Mouse (Mus musculus): ENCODE measurements around the gene Ripply1. TPM values are rescaled to one million over a fixed set of nuclear protein-coding genes. Genes with fewer than 3 reads are reported as not detected.
"Not testable (repeated sequence)": the region's sequence is repeated elsewhere in the genome, so short reads cannot be mapped to it uniquely, and the experiment has no call there.

Ripply1 gene
- polyA plus RNA-seq, 1 experiment from 2014 or later: not detected

GRCm38 (mm10) chrX:139778886-139779285, 3.3 kb downstream of the Ripply1 start:
- Histone ChIP-seq H3K27me3 (0 out of 2 replicates have a peak, but pooled peaks cover 2% of the 10 kb centered on the region), H3K4me2 (no peak overlapping the region), H3K27ac (replicated peaks) (no peak overlapping the region), H3K4me3 (no peak overlapping the region), H3K36me3 (no peaks in the 10 kb centered on the region), H3K9ac (no peak overlapping the region), H3K9me3 (no peaks in the 10 kb centered on the region), H3K4me1 (replicated peaks) (no peaks in the 10 kb centered on the region)
- 83% methylated on average over 1 of the region's 1 CpGs for WGBS
- no peak for ATAC-seq (ENCODE audit: low FRiP score, low read depth)

- H3K27me3 ChIP-seq: 0 out of 2 replicates have a peak, but pooled peaks cover 2% of the 10 kb centered on the region
These were observed 4.8 kb downstream of the Ripply1 start for GRCm38 (mm10) chrX:139777357-139777756.

GRCm38 (mm10) chrX:139775084-139775612, 7.0 kb downstream of the Ripply1 start:
- Histone ChIP-seq H3K27me3 (peaks cover 4% of the 10 kb centered on the region; the same call in 1 of the 2 replicates), H3K4me1 (replicated peaks) (0 out of 2 replicates have a peak, but pooled peaks cover 2% of the 10 kb centered on the region), H3K27ac (replicated peaks) (no peak overlapping the region), H3K4me3 (no peak overlapping the region), H3K9ac (no peak overlapping the region), H3K4me2 (no peak overlapping the region), H3K36me3 (no peaks in the 10 kb centered on the region), H3K9me3 (no peaks in the 10 kb centered on the region)
- no peak for ATAC-seq (ENCODE audit: low FRiP score, low read depth)
- WGBS: 79% methylated on average over 7 of the region's 7 CpGs

More at GRCm38 (mm10) chrX:139777357-139777756, 4.8 kb downstream of the Ripply1 start:
- H3K4me2 ChIP-seq: no peak overlapping the region
- 47% methylated on average over 4 of the region's 4 CpGs for WGBS
- no peak overlapping the region for H3K4me3 ChIP-seq
- no peak overlapping the region for H3K27ac ChIP-seq (replicated peaks)
- no peak for ATAC-seq (ENCODE audit: low FRiP score, low read depth)
- no peaks in the 10 kb centered on the region for H3K36me3 ChIP-seq
- no peaks in the 10 kb centered on the region for H3K9me3 ChIP-seq
- no peak overlapping the region for H3K9ac ChIP-seq
- no peaks in the 10 kb centered on the region for H3K4me1 ChIP-seq (replicated peaks)

DNA sequence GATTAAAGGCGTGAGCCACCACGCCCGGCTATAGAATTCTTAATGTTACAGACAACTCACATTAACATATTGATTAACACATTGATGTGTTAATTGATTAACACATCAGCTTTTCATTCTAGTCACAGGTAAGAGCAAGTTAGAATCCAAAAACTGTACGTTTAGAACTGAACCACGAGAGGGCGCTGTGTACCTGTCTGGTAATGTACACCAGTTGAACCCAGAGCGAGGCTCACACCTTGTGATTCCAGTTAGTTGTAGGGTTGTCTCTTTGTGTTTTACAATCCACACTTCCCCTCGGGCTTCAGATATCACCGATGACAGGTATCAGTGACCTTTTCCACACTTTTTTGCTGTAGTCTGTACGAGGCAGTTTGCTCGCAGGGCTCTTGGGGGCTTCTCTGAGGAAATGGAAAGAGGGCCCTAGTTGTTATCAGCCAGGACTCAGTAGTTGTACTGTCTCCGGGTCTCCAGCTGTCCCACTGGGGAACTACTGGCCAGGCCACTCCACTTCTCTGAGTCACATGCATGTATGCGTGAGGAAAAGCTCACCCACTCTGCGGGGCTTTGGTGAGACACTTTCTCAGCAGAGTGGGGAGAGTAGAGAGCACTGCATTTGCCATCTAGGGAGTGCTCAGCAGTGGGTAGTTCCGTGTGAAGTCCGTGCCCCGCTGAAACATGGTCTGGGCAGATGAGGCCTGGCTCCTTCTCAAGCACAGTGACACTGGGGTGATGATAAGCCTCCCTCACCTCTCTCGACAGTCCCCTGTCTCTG, 7.7 kb downstream of the Ripply1 start:
- H3K4me1 ChIP-seq (replicated peaks): 0 out of 2 replicates have a peak, but pooled peaks cover 6% of the 10 kb centered on the region
- no peak overlapping the region for H3K27ac ChIP-seq (replicated peaks)
- 39% methylated on average over 18 of the region's 18 CpGs for WGBS
- no peak overlapping the region for H3K9ac ChIP-seq
- no peak overlapping the region for H3K4me3 ChIP-seq
- H3K36me3 ChIP-seq: no peaks in the 10 kb centered on the region
- H3K4me2 ChIP-seq: no peak overlapping the region
- ATAC-seq (ENCODE audit: low FRiP score, low read depth): no peak
- peaks cover 3% of the 10 kb centered on the region; the same call in 1 of the 2 replicates for H3K27me3 ChIP-seq
- no peaks in the 10 kb centered on the region for H3K9me3 ChIP-seq

- no peaks in the 10 kb centered on the region for H3K9me3 ChIP-seq
- no peak overlapping the region for H3K27ac ChIP-seq (replicated peaks)
- H3K27me3 ChIP-seq: peaks cover 3% of the 10 kb centered on the region; the same call in 1 of the 2 replicates
- H3K4me3 ChIP-seq: no peak overlapping the region
- no peak overlapping the region for H3K4me2 ChIP-seq
- 0 out of 2 replicates have a peak, but pooled peaks cover 6% of the 10 kb centered on the region for H3K4me1 ChIP-seq (replicated peaks)
- ATAC-seq (ENCODE audit: low FRiP score, low read depth): peak; percentile 80
- WGBS: 49% methylated on average over 13 of the region's 13 CpGs
- H3K9ac ChIP-seq: no peak overlapping the region
- H3K36me3 ChIP-seq: no peaks in the 10 kb centered on the region
These were observed 12.0 kb downstream of the Ripply1 start for GRCm38 (mm10) chrX:139769975-139770637.

DNA sequence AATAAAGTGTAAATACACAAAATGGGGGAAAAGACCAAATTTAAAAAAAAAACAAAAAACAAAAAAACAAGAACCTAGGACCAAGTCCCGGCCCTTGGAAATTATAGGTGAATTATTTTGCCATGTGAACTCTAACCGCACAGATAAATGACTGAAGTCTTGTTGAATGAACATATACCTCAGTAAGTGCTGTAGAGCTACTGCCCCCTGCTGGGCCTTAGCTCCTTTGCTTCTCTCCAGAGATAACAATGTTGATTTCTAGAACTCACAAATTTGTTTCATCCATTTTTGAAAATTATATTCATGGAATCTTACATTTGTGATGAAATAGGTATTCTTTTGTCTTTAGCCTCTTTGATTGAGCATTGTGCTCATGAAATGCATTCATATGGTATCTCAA, 19.6 kb downstream of the Ripply1 start:
- H3K9ac ChIP-seq: no peak overlapping the region
- H3K4me1 ChIP-seq (replicated peaks): no peaks in the 10 kb centered on the region
- no peaks in the 10 kb centered on the region for H3K36me3 ChIP-seq
- H3K27me3 ChIP-seq: no peaks in the 10 kb centered on the region
- H3K9me3 ChIP-seq: no peaks in the 10 kb centered on the region
- no peak for ATAC-seq (ENCODE audit: low FRiP score, low read depth)
- no peak overlapping the region for H3K27ac ChIP-seq (replicated peaks)
- no peak overlapping the region for H3K4me2 ChIP-seq
- 90% methylated on average over 2 of the region's 2 CpGs for WGBS
- no peak overlapping the region for H3K4me3 ChIP-seq

GRCm38 (mm10) chrX:139758634-139759033, 23.5 kb downstream of the Ripply1 start:
- not testable (repeated sequence) for H3K27me3 ChIP-seq; H3K4me3 ChIP-seq; H3K36me3 ChIP-seq; H3K4me2 ChIP-seq; ATAC-seq (ENCODE audit: low FRiP score, low read depth); H3K4me1 ChIP-seq (replicated peaks); H3K27ac ChIP-seq (replicated peaks); H3K9ac ChIP-seq; H3K9me3 ChIP-seq
- whole genome bisulfite sequencing: 83% methylated on average over 3 of the region's 3 CpGs

DNA sequence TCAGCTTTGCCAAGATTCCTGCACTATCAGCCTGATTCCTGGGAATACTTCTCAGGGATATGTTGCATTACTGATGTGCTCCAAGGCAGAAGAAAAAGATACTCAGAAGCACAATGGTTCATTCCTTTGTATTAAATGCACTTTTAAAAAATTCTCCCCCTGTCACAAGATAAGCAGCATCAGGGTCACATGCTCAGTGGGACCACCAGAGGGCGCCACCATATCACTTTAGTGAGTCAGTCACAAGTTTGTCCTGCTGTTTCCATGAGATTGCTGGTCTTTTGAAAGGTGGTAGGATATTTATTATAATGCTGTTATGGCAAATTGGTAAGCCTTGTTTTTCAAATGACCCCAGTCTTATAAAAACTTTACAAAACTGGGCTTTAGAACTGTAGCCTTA, 30.3 kb downstream of the Ripply1 start:
- no peak for ATAC-seq (ENCODE audit: low FRiP score, low read depth)

DNA sequence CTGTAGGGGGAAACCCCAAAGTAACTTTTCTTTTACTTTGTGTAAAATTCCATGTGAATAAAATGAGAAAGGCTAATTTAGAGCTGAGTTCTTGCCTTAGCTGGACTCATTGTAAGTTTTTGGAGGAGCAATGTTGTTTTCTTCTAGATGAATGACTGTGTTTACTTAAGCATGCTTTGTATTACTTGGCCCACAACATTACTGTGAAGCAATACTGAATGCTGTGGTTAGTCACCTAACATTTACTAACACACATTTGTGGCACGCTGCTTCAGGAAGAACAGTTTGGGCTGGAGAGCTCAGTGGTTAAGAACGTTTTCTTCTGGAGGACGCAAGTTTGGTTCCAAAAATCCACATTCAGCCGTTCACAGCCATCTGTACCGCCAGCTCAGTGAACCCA, 45.1 kb downstream of the Ripply1 start:
- Histone ChIP-seq H3K4me3 (no peak overlapping the region), H3K27ac (replicated peaks) (no peak overlapping the region), H3K4me2 (no peak overlapping the region), H3K27me3 (peaks cover under 1% of the 10 kb centered on the region; the same call in 1 of the 2 replicates), H3K9ac (no peak overlapping the region), H3K36me3 (no peaks in the 10 kb centered on the region), H3K4me1 (replicated peaks) (no peaks in the 10 kb centered on the region), H3K9me3 (no peaks in the 10 kb centered on the region)
- WGBS: 81% methylated on average over 5 of the region's 5 CpGs
- no peak for ATAC-seq (ENCODE audit: low FRiP score, low read depth)

More for the DNA sequence above, 30.3 kb downstream of the Ripply1 start:
- Histone ChIP-seq H3K4me2 (no peak overlapping the region), H3K4me3 (no peak overlapping the region), H3K9me3 (no peaks in the 10 kb centered on the region), H3K4me1 (replicated peaks) (no peaks in the 10 kb centered on the region), H3K27ac (replicated peaks) (no peak overlapping the region), H3K36me3 (no peaks in the 10 kb centered on the region), H3K9ac (no peak overlapping the region), H3K27me3 (no peaks in the 10 kb centered on the region)
- 0% methylated on average over 1 of the region's 1 CpGs for WGBS

- Histone ChIP-seq H3K4me2 (no peak overlapping the region), H3K9me3 (no peaks in the 10 kb centered on the region), H3K27me3 (no peaks in the 10 kb centered on the region), H3K4me3 (no peak overlapping the region), H3K4me1 (replicated peaks) (no peaks in the 10 kb centered on the region), H3K9ac (no peak overlapping the region), H3K36me3 (no peaks in the 10 kb centered on the region), H3K27ac (replicated peaks) (no peak overlapping the region)
- no peak for ATAC-seq (ENCODE audit: low FRiP score, low read depth)
- WGBS: 90% methylated on average over 3 of the region's 3 CpGs
These were observed 51.6 kb downstream of the Ripply1 start for GRCm38 (mm10) chrX:139730541-139730940.
